Mouse (Mus musculus): ENCODE data around the gene Slfnl1. TPM values are rescaled to one million over a fixed set of nuclear protein-coding genes. Genes with fewer than 3 reads are reported as not detected.

Slfnl1 gene
- polyA plus RNA-seq, 1 experiment from 2014 or later = not detected

- no peak overlapping the region for H3K4me3 ChIP-seq (ENCODE audit: control insufficient read depth in 1 of 2, insufficient read depth in 1 of 2, low read depth in 1 of 2, low read length in 2 of 2)
- ATAC-seq (ENCODE audit: insufficient number of reproducible peaks, insufficient read depth, low FRiP score, low read depth) = no peak
- no peaks in the 10 kb centered on the region for H3K9me3 ChIP-seq (ENCODE audit: control insufficient read depth, low read length)
- no peak overlapping the region for H3K27ac ChIP-seq (replicated peaks in 1 of 2; ENCODE audit: control insufficient read depth in 1 of 2, insufficient read depth in 1 of 2, low read depth in 2 of 2, low read length in 2 of 2)
- H3K9ac ChIP-seq (ENCODE audit: low read length) = no peak overlapping the region
- no peak overlapping the region for H3K4me2 ChIP-seq (ENCODE audit: low read length)
- no peaks in the 10 kb centered on the region for H3K4me1 ChIP-seq (ENCODE audit: control insufficient read depth in 2 of 2, insufficient read depth in 2 of 2, low read length in 2 of 2)
- 83% methylated on average over 9 of the region's 9 CpGs for WGBS
- no peaks in the 10 kb centered on the region for H3K36me3 ChIP-seq (ENCODE audit: control insufficient read depth, insufficient read depth, low read length)
- H3K27me3 ChIP-seq (ENCODE audit: control insufficient read depth, insufficient read depth, low read length) = 0 out of 2 replicates have a peak, but pooled peaks cover under 1% of the 10 kb centered on the region
Measured at GRCm38 (mm10) chr4:120581711-120582110, 49.7 kb downstream of the Slfnl1 start.

Other genes with a start within 250 kb of the Slfnl1 start
- gene Foxo6, start 244.9 kb upstream of the Slfnl1 start, polyA plus RNA-seq (2014; fragmentation: Nextera tagmentation; extraction: Ambion mirVana) = 0.18 and 0.24 TPM in 2 replicates
- 81.6 and 85.3 TPM in 2 replicates for gene Scmh1, start 127.0 kb upstream of the Slfnl1 start, polyA plus RNA-seq (2014; fragmentation: Nextera tagmentation; extraction: Ambion mirVana)
- gene Ctps, start 38.0 kb downstream of the Slfnl1 start, polyA plus RNA-seq (2014; fragmentation: Nextera tagmentation; extraction: Ambion mirVana) = 104 and 109 TPM in 2 replicates
- not detected in 2 replicates for gene Gm8439, start 56.5 kb downstream of the Slfnl1 start, polyA plus RNA-seq (2014; fragmentation: Nextera tagmentation; extraction: Ambion mirVana)
- 24.2 and 27.1 TPM in 2 replicates for gene Cited4, start 134.3 kb downstream of the Slfnl1 start, polyA plus RNA-seq (2014; fragmentation: Nextera tagmentation; extraction: Ambion mirVana)
- gene Kcnq4, start 216.4 kb downstream of the Slfnl1 start, polyA plus RNA-seq (2014; fragmentation: Nextera tagmentation; extraction: Ambion mirVana) = 0.24 and 0.54 TPM in 2 replicates